Mouse (Mus musculus): ENCODE data around the gene Immp2l. TPM values are rescaled to one million over a fixed set of nuclear protein-coding genes. Genes with fewer than 3 reads are reported as not detected.
A peak's percentile ranks its signal among the peaks of the same experiment; 100 is the strongest.

Immp2l gene
- polyA plus RNA-seq, 1 experiment from 2014 or later, result 14.5 TPM

GRCm38 (mm10) chr12:41182856-41183255 lies 159.0 kb downstream of the Immp2l start:
- no peak for DNase-seq (ENCODE audit: low spot score)

GRCm38 (mm10) chr12:41185060-41185459 lies 161.2 kb downstream of the Immp2l start:
- no peak for DNase-seq (ENCODE audit: low spot score)

GRCm38 (mm10) chr12:41185509-41185908 lies 161.6 kb downstream of the Immp2l start:
- DNase-seq (ENCODE audit: low spot score), result no peak

- DNase-seq (ENCODE audit: low spot score), result no peak
These were observed 168.9 kb downstream of the Immp2l start for GRCm38 (mm10) chr12:41192829-41193228.

- no peak for DNase-seq (ENCODE audit: low spot score)
These were observed 172.5 kb downstream of the Immp2l start for GRCm38 (mm10) chr12:41196374-41196773.

GRCm38 (mm10) chr12:41215186-41215585 lies 191.3 kb downstream of the Immp2l start:
- no peak for DNase-seq (ENCODE audit: low spot score)

- DNase-seq (ENCODE audit: low spot score), result no peak
These were observed 198.0 kb downstream of the Immp2l start for GRCm38 (mm10) chr12:41221893-41222292.

- no peak for DNase-seq (ENCODE audit: low spot score)
These were observed 199.8 kb downstream of the Immp2l start for GRCm38 (mm10) chr12:41223686-41224085.

GRCm38 (mm10) chr12:41224538-41224937 lies 200.6 kb downstream of the Immp2l start:
- DNase-seq (ENCODE audit: low spot score), result no peak

GRCm38 (mm10) chr12:41231966-41232365 lies 208.1 kb downstream of the Immp2l start:
- DNase-seq (ENCODE audit: low spot score), result no peak

GRCm38 (mm10) chr12:41237880-41238279 lies 214.0 kb downstream of the Immp2l start:
- no peak for DNase-seq (ENCODE audit: low spot score)

GRCm38 (mm10) chr12:41241221-41241620 lies 217.3 kb downstream of the Immp2l start:
- DNase-seq (ENCODE audit: low spot score), result peak; percentile 5

GRCm38 (mm10) chr12:41248254-41248653 lies 224.4 kb downstream of the Immp2l start:
- DNase-seq (ENCODE audit: low spot score), result no peak

- DNase-seq (ENCODE audit: low spot score), result no peak
These were observed 226.2 kb downstream of the Immp2l start for GRCm38 (mm10) chr12:41250123-41250522.

- no peak for DNase-seq (ENCODE audit: low spot score)
These were observed 234.0 kb downstream of the Immp2l start for GRCm38 (mm10) chr12:41257905-41258304.

GRCm38 (mm10) chr12:41259608-41260007 lies 235.7 kb downstream of the Immp2l start:
- DNase-seq (ENCODE audit: low spot score), result no peak

GRCm38 (mm10) chr12:41274136-41274535 lies 250.2 kb downstream of the Immp2l start:
- no peak for DNase-seq (ENCODE audit: low spot score)

GRCm38 (mm10) chr12:41275361-41275760 lies 251.5 kb downstream of the Immp2l start:
- DNase-seq (ENCODE audit: low spot score), result no peak

GRCm38 (mm10) chr12:41277896-41278295 lies 254.0 kb downstream of the Immp2l start:
- DNase-seq (ENCODE audit: low spot score), result peak; percentile 1

GRCm38 (mm10) chr12:41289047-41289446 lies 265.2 kb downstream of the Immp2l start:
- DNase-seq (ENCODE audit: low spot score), result peak; percentile 0

GRCm38 (mm10) chr12:41307015-41307414 lies 283.1 kb downstream of the Immp2l start:
- DNase-seq (ENCODE audit: low spot score), result peak; percentile 1

- peak; percentile 0 for DNase-seq (ENCODE audit: low spot score)
These were observed 285.1 kb downstream of the Immp2l start for GRCm38 (mm10) chr12:41308726-41309680.

- DNase-seq (ENCODE audit: low spot score), result no peak
These were observed 289.5 kb downstream of the Immp2l start for GRCm38 (mm10) chr12:41313391-41313790.

Measured in thymus, postnatal 0 days (tissue).